Mouse (Mus musculus) stomach, embryonic 16.5 days (tissue): ENCODE measurements around the gene Efemp2. TPM values are rescaled to one million over a fixed set of nuclear protein-coding genes. Genes with fewer than 3 reads are reported as not detected.

ENCODE experiments used
- ATAC-seq: fragments of 200-750 bp; cut with Nextera tagmentation; 2 replicates; pipeline ENCODE4 v1.8.0; 2017; ENCODE audit warnings: moderate number of reproducible peaks, moderate TSS enrichment; ENCODE audit not compliant: insufficient read depth, low FRiP score
- H3K27ac ChIP-seq: fragments of 300-500 bp; sonication (generic); 2 replicates; pipeline ENCODE4 v1.5.1; 2014; ENCODE audit warnings: low read length
- H3K27me3 ChIP-seq: fragments of 300-500 bp; sonication (generic); 2 replicates; pipeline ENCODE4 v1.6.1; 2014; ENCODE audit warnings: low read length, control low read depth, mixed read lengths; ENCODE audit not compliant: control insufficient read depth, insufficient read depth
- H3K36me3 ChIP-seq: fragments of 300-500 bp; sonication (generic); 2 replicates; pipeline ENCODE4 v1.6.1; 2014; ENCODE audit warnings: low read length; ENCODE audit not compliant: control insufficient read depth, insufficient read depth
- H3K4me1 ChIP-seq: fragments of 300-500 bp; sonication (generic); 2 replicates; pipeline ENCODE4 v1.6.1; 2014; ENCODE audit warnings: low read length, control low read depth, mixed read lengths; ENCODE audit not compliant: control insufficient read depth, insufficient read depth
- H3K4me2 ChIP-seq: fragments of 300-500 bp; sonication (generic); 2 replicates; pipeline ENCODE4 v1.6.1; 2014; ENCODE audit warnings: low read depth, low read length, mixed read lengths
- H3K4me3 ChIP-seq: fragments of 300-500 bp; sonication (generic); replicated peaks from 2 replicates; pipeline ENCODE4 v1.5.1; 2014; ENCODE audit warnings: mild to moderate bottlenecking, low read length
- H3K9ac ChIP-seq: fragments of 300-500 bp; sonication (generic); 2 replicates; pipeline ENCODE4 v1.6.1; 2014; ENCODE audit warnings: low read length
- H3K9me3 ChIP-seq: fragments of 300-500 bp; sonication (generic); replicated peaks from 2 replicates; pipeline ENCODE4 v1.6.1; 2016; ENCODE audit warnings: low read length, control low read depth; ENCODE audit not compliant: control insufficient read depth
- WGBS: fragments of 180-500 bp; shearing (Covaris S2); extraction: QIAGEN DNeasy Blood & Tissue Kit; methylation state at CpG from one replicate; pipeline ENCODE4 v1.1.7; 2014; 5-methylcytosine and 5-hydroxymethylcytosine counted together
- polyA plus RNA-seq: library from polyadenylated mRNA; unstranded; fragments of >200 nt; fragmentation: Nextera tagmentation; extraction: Ambion mirVana; gene quantifications from 2 replicates; pipeline ENCODE4 v1.2.1, GENCODE M21; 2015

The Efemp2 gene
- polyA plus RNA-seq, 1 experiment from 2014 or later = 156 TPM

- peaks cover 9% of the 10 kb centered on the region for H3K4me1 ChIP-seq
- no peak overlapping the region for H3K4me3 ChIP-seq
- H3K27ac ChIP-seq = no peak overlapping the region
- WGBS = 92% methylated on average over 19 of the region's 19 CpGs
- ATAC-seq = no peak
- H3K9me3 ChIP-seq = no peaks in the 10 kb centered on the region
- H3K27me3 ChIP-seq = no peaks in the 10 kb centered on the region
- no peak overlapping the region for H3K4me2 ChIP-seq
- no peak overlapping the region for H3K9ac ChIP-seq
- H3K36me3 ChIP-seq = 0 out of 2 replicates have a peak, but pooled peaks cover 15% of the 10 kb centered on the region
Observed at GRCm38 (mm10) chr19:5483386-5484359, 9.9 kb downstream of the Efemp2 start.

- Histone ChIP-seq H3K9me3 (no peaks in the 10 kb centered on the region), H3K4me1 (peaks cover 15% of the 10 kb centered on the region), H3K4me2 (no peak overlapping the region), H3K36me3 (0 out of 2 replicates have a peak, but pooled peaks cover 15% of the 10 kb centered on the region), H3K27me3 (no peaks in the 10 kb centered on the region), H3K27ac (no peak overlapping the region), H3K4me3 (no peak overlapping the region), H3K9ac (no peak overlapping the region)
- ATAC-seq = no peak
- WGBS = 86% methylated on average over 5 of the region's 5 CpGs
Observed at GRCm38 (mm10) chr19:5484496-5484895, 10.7 kb downstream of the Efemp2 start.

GRCm38 (mm10) chr19:5485371-5485770, 11.6 kb downstream of the Efemp2 start:
- Histone ChIP-seq H3K9ac (no peak overlapping the region), H3K4me1 (peaks cover 18% of the 10 kb centered on the region), H3K4me2 (no peak overlapping the region), H3K4me3 (no peak overlapping the region), H3K27ac (no peak overlapping the region), H3K27me3 (no peaks in the 10 kb centered on the region), H3K9me3 (no peaks in the 10 kb centered on the region), H3K36me3 (0 out of 2 replicates have a peak, but pooled peaks cover 15% of the 10 kb centered on the region)
- 89% methylated on average over 8 of the region's 8 CpGs for WGBS
- ATAC-seq = no peak

GRCm38 (mm10) chr19:5485821-5486220, 12.1 kb downstream of the Efemp2 start:
- Histone ChIP-seq H3K4me3 (no peak overlapping the region), H3K4me1 (peaks cover 18% of the 10 kb centered on the region), H3K4me2 (no peak overlapping the region), H3K9ac (no peak overlapping the region), H3K27me3 (no peaks in the 10 kb centered on the region), H3K27ac (no peak overlapping the region), H3K9me3 (no peaks in the 10 kb centered on the region), H3K36me3 (0 out of 2 replicates have a peak, but pooled peaks cover 15% of the 10 kb centered on the region)
- 90% methylated on average over 7 of the region's 7 CpGs for WGBS
- no peak for ATAC-seq

GRCm38 (mm10) chr19:5486286-5486685, 12.5 kb downstream of the Efemp2 start:
- H3K4me2 ChIP-seq = no peak overlapping the region

GRCm38 (mm10) chr19:5486771-5487170, 13.0 kb downstream of the Efemp2 start:
- WGBS = 76% methylated on average over 4 of the region's 4 CpGs
- Histone ChIP-seq H3K27ac (no peak overlapping the region), H3K4me2 (0 out of 2 replicates have a peak overlapping the region, but pooled peaks have one; percentile 93), H3K4me1 (peaks cover 19% of the 10 kb centered on the region), H3K9me3 (no peaks in the 10 kb centered on the region), H3K9ac (no peak overlapping the region), H3K36me3 (0 out of 2 replicates have a peak, but pooled peaks cover 15% of the 10 kb centered on the region), H3K27me3 (no peaks in the 10 kb centered on the region), H3K4me3 (no peak overlapping the region)
- no peak for ATAC-seq

More at GRCm38 (mm10) chr19:5486286-5486685, 12.5 kb downstream of the Efemp2 start:
- Histone ChIP-seq H3K4me3 (no peak overlapping the region), H3K4me1 (peaks cover 18% of the 10 kb centered on the region), H3K9ac (no peak overlapping the region), H3K36me3 (0 out of 2 replicates have a peak, but pooled peaks cover 15% of the 10 kb centered on the region), H3K9me3 (no peaks in the 10 kb centered on the region), H3K27me3 (no peaks in the 10 kb centered on the region), H3K27ac (no peak overlapping the region)
- 68% methylated on average over 8 of the region's 8 CpGs for WGBS
- no peak for ATAC-seq

- no peaks in the 10 kb centered on the region for H3K27me3 ChIP-seq
- peak within 1 kb of the TSS; percentile 83 for H3K9ac ChIP-seq
- peak within 1 kb of the TSS; percentile 93 for H3K4me2 ChIP-seq
- H3K4me3 ChIP-seq = peak within 1 kb of the TSS; percentile 63
- H3K27ac ChIP-seq = peak within 1 kb of the TSS; percentile 100
- under 1% methylated on average over 39 of the region's 39 CpGs for WGBS
- H3K4me1 ChIP-seq = peaks cover 28% of the 10 kb centered on the region
- no peaks in the 10 kb centered on the region for H3K9me3 ChIP-seq
- peaks cover 14% of the 10 kb centered on the region; the same call in 1 of the 2 replicates for H3K36me3 ChIP-seq
- ATAC-seq = peak; percentile 77
Observed at GRCm38 (mm10) chr19:5487768-5488550, 14.2 kb downstream of the Efemp2 start, which contains the start of gene Mus81. Gene Mus81, minus strand, starts transcription at chr19:5488402.

GRCm38 (mm10) chr19:5488878-5489571, 15.3 kb downstream of the Efemp2 start:
- WGBS = under 1% methylated on average over 26 of the region's 26 CpGs
- Histone ChIP-seq H3K4me1 (peaks cover 28% of the 10 kb centered on the region), H3K4me3 (peak overlapping the region; percentile 63), H3K36me3 (peaks cover 15% of the 10 kb centered on the region; the same call in 1 of the 2 replicates), H3K9me3 (no peaks in the 10 kb centered on the region), H3K4me2 (peak overlapping the region; percentile 93), H3K27ac (peak overlapping the region; percentile 100), H3K27me3 (no peaks in the 10 kb centered on the region), H3K9ac (peak overlapping the region; percentile 75)
- ATAC-seq = peak; percentile 84
